Mouse (Mus musculus) CD8-positive naive resting alpha-beta T cell, adult 57 days (primary cell): ENCODE results near the gene Lrch3. TPM values are rescaled to one million over a fixed set of nuclear protein-coding genes. Genes with fewer than 3 reads are reported as not detected.

Source experiments
- total RNA-seq: library from RNA; stranded (reverse); gene quantifications from one replicate; pipeline ENCODE4 v1.2.4, GENCODE M21; 2023

Gene Lrch3
- 79.3 TPM for total RNA-seq

GRCm38 (mm10) chr16:32913937-32914881, at the start of gene Lrch3:
Gene Lrch3 (plus strand): TSS chr16:32914100.

GRCm38 (mm10) chr16:32877343-32878156, 36.4 kb upstream of the Lrch3 start, which contains the start of the genes Fyttd1 and Rubcn:
Gene Fyttd1 (plus strand): TSS chr16:32877500.
Gene Rubcn (minus strand): TSS chr16:32877766.

GRCm38 (mm10) chr16:33056095-33056785, 142.3 kb downstream of the Lrch3 start, which contains the start of the genes Iqcg and Rpl35a:
Gene Iqcg (minus strand): TSS chr16:33056218.
Gene Rpl35a (plus strand): TSS chr16:33056453.

GRCm38 (mm10) chr16:33062024-33062681, 148.3 kb downstream of the Lrch3 start, which contains the start of gene Lmln:
Gene Lmln (plus strand): TSS chr16:33062521.

Other genes starting within 250 kb of the Lrch3 start
- not detected for gene Muc4, start 178.2 kb upstream of the Lrch3 start, total RNA-seq
- gene Muc20, start 116.7 kb upstream of the Lrch3 start, total RNA-seq = not detected
- gene Smbd1, start 103.6 kb upstream of the Lrch3 start, total RNA-seq = not detected
- gene Fyttd1, start 36.6 kb upstream of the Lrch3 start, total RNA-seq = 54.4 TPM
- gene Rubcn, start 36.3 kb upstream of the Lrch3 start, total RNA-seq = 26.7 TPM
- not detected for gene Iqcg, start 142.1 kb downstream of the Lrch3 start, total RNA-seq
- 1,575 TPM for gene Rpl35a, start 142.4 kb downstream of the Lrch3 start, total RNA-seq
- gene Lmln, start 148.4 kb downstream of the Lrch3 start, total RNA-seq = 1.3 TPM